Mouse (Mus musculus) kidney, embryonic 16.5 days (tissue): ENCODE measurements around the gene Vmn1r21. TPM values are rescaled to one million over a fixed set of nuclear protein-coding genes. Genes with fewer than 3 reads are reported as not detected.
"Not testable (repeated sequence)": the region's sequence is repeated elsewhere in the genome, so short reads cannot be mapped to it uniquely, and the experiment has no call there.

Experiments
- ATAC-seq: fragments of 200-750 bp; cut with Nextera tagmentation; 2 replicates; pipeline ENCODE4 v1.8.0; 2017; ENCODE audit warnings: moderate TSS enrichment; ENCODE audit not compliant: low FRiP score, low TSS enrichment
- H3K27ac ChIP-seq: fragments of 300-500 bp; sonication (generic); 2 replicates; pipeline ENCODE4 v1.5.1; 2014; ENCODE audit warnings: low read length
- H3K27me3 ChIP-seq: fragments of 300-500 bp; sonication (generic); 2 replicates; pipeline ENCODE4 v1.6.1; 2014; ENCODE audit warnings: low read length, control low read depth, mixed read lengths; ENCODE audit not compliant: insufficient read depth
- H3K36me3 ChIP-seq: fragments of 300-500 bp; sonication (generic); 2 replicates; pipeline ENCODE4 v1.6.1; 2014; ENCODE audit warnings: low read length, control low read depth, mixed read lengths; ENCODE audit not compliant: insufficient read depth
- H3K4me1 ChIP-seq: fragments of 300-500 bp; sonication (generic); 2 replicates; pipeline ENCODE4 v1.6.1; 2014; ENCODE audit warnings: low read length, control low read depth, mixed read lengths; ENCODE audit not compliant: insufficient read depth
- H3K4me2 ChIP-seq: fragments of 300-500 bp; sonication (generic); replicated peaks from 2 replicates; pipeline ENCODE4 v1.6.1; 2014; ENCODE audit warnings: low read depth, low read length
- H3K4me3 ChIP-seq: fragments of 300-500 bp; sonication (generic); 2 replicates; pipeline ENCODE4 v1.5.1; 2014; ENCODE audit warnings: mild to moderate bottlenecking, low read length
- H3K9ac ChIP-seq: fragments of 300-500 bp; sonication (generic); replicated peaks from 2 replicates; pipeline ENCODE4 v1.6.1; 2014; ENCODE audit warnings: low read length
- H3K9me3 ChIP-seq: fragments of 300-500 bp; sonication (generic); 2 replicates; pipeline ENCODE4 v1.6.1; 2016; ENCODE audit warnings: low read length, control low read depth
- WGBS: fragments of 180-500 bp; shearing (Covaris S2); extraction: QIAGEN DNeasy Blood & Tissue Kit; methylation state at CpG from one replicate; pipeline ENCODE4 v1.1.7; 2014; 5-methylcytosine and 5-hydroxymethylcytosine counted together
- polyA plus RNA-seq: library from polyadenylated mRNA; unstranded; fragments of >200 nt; fragmentation: Nextera tagmentation; extraction: Ambion mirVana; gene quantifications from 2 replicates; pipeline ENCODE4 v1.2.1, GENCODE M21; 2015

Gene Vmn1r21
- not detected in 2 replicates for polyA plus RNA-seq

- 51% methylated on average over 1 of the region's 1 CpGs for WGBS
- Histone ChIP-seq H3K4me3 (no peak within 1 kb of the TSS), H3K9me3 (no peaks in the 10 kb centered on the region), H3K27me3 (no peaks in the 10 kb centered on the region), H3K9ac (no peak within 1 kb of the TSS), H3K4me1 (no peaks in the 10 kb centered on the region), H3K27ac (no peak within 1 kb of the TSS), H3K36me3 (no peaks in the 10 kb centered on the region), H3K4me2 (no peak within 1 kb of the TSS)
- no peak for ATAC-seq
Measured at GRCm38 (mm10) chr6:57850286-57850685, at the start of gene Vmn1r21. Vmn1r21 (minus strand) TSS chr6:57850343.

- WGBS, result 46% methylated on average over 6 of the region's 6 CpGs
- no peaks in the 10 kb centered on the region for H3K9me3 ChIP-seq
- no peaks in the 10 kb centered on the region for H3K27me3 ChIP-seq
- ATAC-seq, result peak; percentile 78
- H3K9ac ChIP-seq, result no peak overlapping the region
- no peaks in the 10 kb centered on the region for H3K4me1 ChIP-seq
- H3K36me3 ChIP-seq, result no peaks in the 10 kb centered on the region
- H3K27ac ChIP-seq, result no peak overlapping the region
- no peak overlapping the region for H3K4me2 ChIP-seq
- no peak overlapping the region for H3K4me3 ChIP-seq
Measured at GRCm38 (mm10) chr6:57859043-57860042, 9.2 kb upstream of the Vmn1r21 start.

- not testable (repeated sequence) for H3K9me3 ChIP-seq, H3K4me2 ChIP-seq, H3K27ac ChIP-seq, H3K36me3 ChIP-seq, H3K27me3 ChIP-seq, H3K9ac ChIP-seq, ATAC-seq, H3K4me3 ChIP-seq, H3K4me1 ChIP-seq
- WGBS, result 85% methylated on average over 5 of the region's 5 CpGs
Measured at GRCm38 (mm10) chr6:57851177-57851576, 1.0 kb upstream of the Vmn1r21 start.

- no peak for ATAC-seq
Measured at GRCm38 (mm10) chr6:57839693-57840408, 10.3 kb downstream of the Vmn1r21 start.

GRCm38 (mm10) chr6:57825259-57825715, 24.9 kb downstream of the Vmn1r21 start:
- peak; percentile 29 for ATAC-seq
- H3K27ac ChIP-seq, result peak overlapping the region; percentile 94; the same call in 1 of the 2 replicates

More at GRCm38 (mm10) chr6:57839693-57840408, 10.3 kb downstream of the Vmn1r21 start:
- no peaks in the 10 kb centered on the region for H3K36me3 ChIP-seq
- H3K9ac ChIP-seq, result no peak overlapping the region
- no peak overlapping the region for H3K4me3 ChIP-seq
- H3K4me1 ChIP-seq, result no peaks in the 10 kb centered on the region
- H3K27me3 ChIP-seq, result no peaks in the 10 kb centered on the region
- H3K9me3 ChIP-seq, result no peaks in the 10 kb centered on the region
- 63% methylated on average over 2 of the region's 2 CpGs for WGBS
- no peak overlapping the region for H3K4me2 ChIP-seq
- no peak overlapping the region for H3K27ac ChIP-seq

GRCm38 (mm10) chr6:57824422-57825258, 25.5 kb downstream of the Vmn1r21 start, which contains the start of gene Vopp1:
Vopp1 (minus strand) TSS chr6:57825159.
- peak within 1 kb of the TSS; percentile 98 for H3K9ac ChIP-seq
- no peaks in the 10 kb centered on the region for H3K36me3 ChIP-seq
- H3K4me3 ChIP-seq, result peak within 1 kb of the TSS; percentile 94
- ATAC-seq, result peak; percentile 93
- under 1% methylated on average over 69 of the region's 87 CpGs for WGBS
- H3K4me2 ChIP-seq, result peak within 1 kb of the TSS; percentile 64
- peak within 1 kb of the TSS; percentile 94 for H3K27ac ChIP-seq
- no peaks in the 10 kb centered on the region for H3K27me3 ChIP-seq
- no peaks in the 10 kb centered on the region for H3K9me3 ChIP-seq
- H3K4me1 ChIP-seq, result peaks cover 4% of the 10 kb centered on the region

More at GRCm38 (mm10) chr6:57825259-57825715, 24.9 kb downstream of the Vmn1r21 start:
- Histone ChIP-seq H3K9ac (peak overlapping the region; percentile 98), H3K4me3 (peak overlapping the region; percentile 94), H3K27me3 (no peaks in the 10 kb centered on the region), H3K4me1 (peaks cover 4% of the 10 kb centered on the region), H3K36me3 (no peaks in the 10 kb centered on the region), H3K9me3 (no peaks in the 10 kb centered on the region), H3K4me2 (peak overlapping the region; percentile 64)
- WGBS, result 2% methylated on average over 5 of the region's 5 CpGs

GRCm38 (mm10) chr6:57823461-57823860, 26.7 kb downstream of the Vmn1r21 start:
- peak overlapping the region; percentile 64 for H3K4me2 ChIP-seq
- 23% methylated on average over 3 of the region's 3 CpGs for WGBS
- H3K9me3 ChIP-seq, result no peaks in the 10 kb centered on the region
- H3K36me3 ChIP-seq, result no peaks in the 10 kb centered on the region
- ATAC-seq, result no peak
- peaks cover 4% of the 10 kb centered on the region for H3K4me1 ChIP-seq
- peak overlapping the region; percentile 16; the same call in 1 of the 2 replicates for H3K4me3 ChIP-seq
- no peak overlapping the region for H3K27ac ChIP-seq
- no peak overlapping the region for H3K9ac ChIP-seq
- no peaks in the 10 kb centered on the region for H3K27me3 ChIP-seq

GRCm38 (mm10) chr6:57822648-57823410, 27.3 kb downstream of the Vmn1r21 start:
- peak overlapping the region; percentile 2; the same call in 1 of the 2 replicates for H3K27ac ChIP-seq
- H3K4me3 ChIP-seq, result no peak overlapping the region
- H3K9me3 ChIP-seq, result no peaks in the 10 kb centered on the region
- H3K9ac ChIP-seq, result no peak overlapping the region
- peaks cover 4% of the 10 kb centered on the region for H3K4me1 ChIP-seq
- H3K4me2 ChIP-seq, result peak overlapping the region; percentile 64
- ATAC-seq, result peak; percentile 46; the same call in 1 of the 2 replicates
- H3K27me3 ChIP-seq, result no peaks in the 10 kb centered on the region
- 44% methylated on average over 5 of the region's 5 CpGs for WGBS
- no peaks in the 10 kb centered on the region for H3K36me3 ChIP-seq
